Mouse (Mus musculus): ENCODE data around the gene Ip6k3. TPM values are rescaled to one million over a fixed set of nuclear protein-coding genes. Genes with fewer than 3 reads are reported as not detected.

The Ip6k3 gene
- polyA plus RNA-seq, 1 experiment from 2014 or later, result not detected

DNA sequence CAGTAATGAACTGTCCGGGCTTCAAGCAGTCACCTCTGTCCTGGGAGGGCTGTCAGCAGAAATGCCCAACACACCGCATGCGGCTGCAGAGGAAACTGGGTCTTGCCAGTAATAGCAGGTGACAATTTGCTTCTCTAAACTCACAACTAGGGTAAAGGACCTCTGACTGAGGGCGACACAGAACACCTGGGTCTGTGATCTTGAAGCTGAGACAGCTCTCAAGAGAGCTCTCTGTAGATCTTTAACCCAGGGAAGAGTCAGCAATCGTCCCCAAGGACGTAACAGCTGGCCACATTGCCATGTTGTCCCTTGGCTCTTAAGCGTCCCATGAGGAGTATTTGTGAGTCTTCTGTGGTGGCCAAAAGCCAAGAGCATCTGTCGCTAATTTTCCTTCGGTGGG, 4.9 kb upstream of the Ip6k3 start:
- Histone ChIP-seq H3K27ac (ENCODE audit: low read depth, low read length) (no peak overlapping the region), H3K27me3 (replicated peaks; ENCODE audit: control insufficient read depth, insufficient read depth, low read length) (no peaks in the 10 kb centered on the region), H3K4me3 (ENCODE audit: low read depth, low read length) (no peak overlapping the region), H3K4me2 (replicated peaks; ENCODE audit: low read depth) (no peak overlapping the region), H3K36me3 (ENCODE audit: control insufficient read depth, insufficient read depth) (no peaks in the 10 kb centered on the region), H3K4me1 (replicated peaks; ENCODE audit: control insufficient read depth, insufficient read depth, low read length) (no peaks in the 10 kb centered on the region), H3K9ac (ENCODE audit: low read depth, low read length) (no peak overlapping the region), H3K9me3 (ENCODE audit: control insufficient read depth) (no peaks in the 10 kb centered on the region)
- TF ChIP-seq CTCF (IDR thresholded peaks at IDR 0.05; ENCODE audit: low read depth), result no peak
- WGBS, result 80% methylated on average over 9 of the region's 9 CpGs
- no peak for ATAC-seq

GRCm38 (mm10) chr17:27171121-27171520, 3.5 kb upstream of the Ip6k3 start:
- H3K4me2 ChIP-seq (replicated peaks; ENCODE audit: low read depth), result no peak overlapping the region
- no peak overlapping the region for H3K4me3 ChIP-seq (ENCODE audit: low read depth, low read length)
- H3K9me3 ChIP-seq (ENCODE audit: control insufficient read depth), result no peaks in the 10 kb centered on the region
- H3K9ac ChIP-seq (ENCODE audit: low read depth, low read length), result no peak overlapping the region
- no peaks in the 10 kb centered on the region for H3K36me3 ChIP-seq (ENCODE audit: control insufficient read depth, insufficient read depth)
- no peaks in the 10 kb centered on the region for H3K27me3 ChIP-seq (replicated peaks; ENCODE audit: control insufficient read depth, insufficient read depth, low read length)
- no peak for ATAC-seq
- H3K27ac ChIP-seq (ENCODE audit: low read depth, low read length), result no peak overlapping the region
- 67% methylated on average over 5 of the region's 5 CpGs for WGBS
- no peaks in the 10 kb centered on the region for H3K4me1 ChIP-seq (replicated peaks; ENCODE audit: control insufficient read depth, insufficient read depth, low read length)
- no peak for TF ChIP-seq CTCF (IDR thresholded peaks at IDR 0.05; ENCODE audit: low read depth)

GRCm38 (mm10) chr17:27169952-27170695, 2.5 kb upstream of the Ip6k3 start:
- no peaks in the 10 kb centered on the region for H3K9me3 ChIP-seq (ENCODE audit: control insufficient read depth)
- no peak overlapping the region for H3K4me2 ChIP-seq (replicated peaks; ENCODE audit: low read depth)
- H3K4me3 ChIP-seq (ENCODE audit: low read depth, low read length), result no peak overlapping the region
- WGBS, result 77% methylated on average over 11 of the region's 11 CpGs
- H3K27ac ChIP-seq (ENCODE audit: low read depth, low read length), result no peak overlapping the region
- no peaks in the 10 kb centered on the region for H3K36me3 ChIP-seq (ENCODE audit: control insufficient read depth, insufficient read depth)
- no peaks in the 10 kb centered on the region for H3K4me1 ChIP-seq (replicated peaks; ENCODE audit: control insufficient read depth, insufficient read depth, low read length)
- no peaks in the 10 kb centered on the region for H3K27me3 ChIP-seq (replicated peaks; ENCODE audit: control insufficient read depth, insufficient read depth, low read length)
- ATAC-seq, result no peak
- no peak overlapping the region for H3K9ac ChIP-seq (ENCODE audit: low read depth, low read length)
- TF ChIP-seq CTCF (IDR thresholded peaks at IDR 0.05; ENCODE audit: low read depth), result no peak

DNA sequence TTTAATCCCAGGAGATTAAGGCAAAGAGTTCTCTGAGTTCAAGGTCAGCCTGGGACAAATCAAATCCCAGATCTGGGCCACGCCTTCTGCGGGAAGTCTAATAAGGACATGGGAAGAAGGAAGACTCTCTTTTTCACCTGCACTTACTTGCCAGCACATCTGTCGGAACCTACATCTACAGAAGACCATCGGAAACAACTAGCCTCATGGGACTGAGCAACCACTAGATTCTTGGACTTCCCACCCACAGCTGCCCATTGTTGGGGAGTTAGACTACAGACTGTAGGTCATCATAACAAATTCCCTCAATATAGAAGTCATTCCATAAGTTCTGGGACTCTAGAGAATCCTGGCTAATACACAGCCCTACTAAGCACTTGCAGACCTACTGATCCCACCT, 974 bp upstream of the Ip6k3 start:
- Histone ChIP-seq H3K9me3 (ENCODE audit: control insufficient read depth) (no peaks in the 10 kb centered on the region), H3K36me3 (ENCODE audit: control insufficient read depth, insufficient read depth) (no peaks in the 10 kb centered on the region), H3K27ac (ENCODE audit: low read depth, low read length) (no peak overlapping the region), H3K4me3 (ENCODE audit: low read depth, low read length) (no peak overlapping the region), H3K4me2 (replicated peaks; ENCODE audit: low read depth) (no peak overlapping the region), H3K4me1 (replicated peaks; ENCODE audit: control insufficient read depth, insufficient read depth, low read length) (no peaks in the 10 kb centered on the region), H3K9ac (ENCODE audit: low read depth, low read length) (no peak overlapping the region), H3K27me3 (replicated peaks; ENCODE audit: control insufficient read depth, insufficient read depth, low read length) (no peaks in the 10 kb centered on the region)
- no peak for ATAC-seq
- 92% methylated on average over 4 of the region's 4 CpGs for WGBS
- TF ChIP-seq CTCF (IDR thresholded peaks at IDR 0.05; ENCODE audit: low read depth), result no peak

DNA sequence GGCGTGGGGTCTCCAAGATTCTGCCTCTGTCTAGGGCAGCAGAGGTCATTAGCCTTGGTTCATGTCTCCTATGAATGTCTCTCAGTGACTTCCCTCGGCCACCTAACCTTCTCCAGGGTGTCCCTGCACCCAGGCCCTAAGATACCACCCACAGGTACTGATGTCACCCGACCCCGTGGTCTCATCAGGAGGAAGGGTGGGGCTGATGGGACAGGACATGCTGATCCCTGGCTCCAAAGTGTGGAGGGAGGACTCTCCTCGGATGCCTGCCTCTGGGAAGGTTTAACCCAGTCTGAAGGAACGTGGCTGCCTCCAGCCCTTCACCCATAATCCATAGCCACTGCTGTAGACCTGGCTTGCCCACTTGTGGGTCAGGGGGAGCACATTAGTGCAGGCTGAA, 694 bp downstream of the Ip6k3 start:
- Histone ChIP-seq H3K27ac (ENCODE audit: low read depth, low read length) (no peak overlapping the region), H3K4me3 (ENCODE audit: low read depth, low read length) (no peak overlapping the region), H3K4me2 (replicated peaks; ENCODE audit: low read depth) (no peak overlapping the region), H3K27me3 (replicated peaks; ENCODE audit: control insufficient read depth, insufficient read depth, low read length) (no peaks in the 10 kb centered on the region), H3K4me1 (replicated peaks; ENCODE audit: control insufficient read depth, insufficient read depth, low read length) (no peaks in the 10 kb centered on the region), H3K9me3 (ENCODE audit: control insufficient read depth) (no peaks in the 10 kb centered on the region), H3K36me3 (ENCODE audit: control insufficient read depth, insufficient read depth) (no peaks in the 10 kb centered on the region), H3K9ac (ENCODE audit: low read depth, low read length) (no peak overlapping the region)
- no peak for TF ChIP-seq CTCF (IDR thresholded peaks at IDR 0.05; ENCODE audit: low read depth)
- WGBS, result 77% methylated on average over 6 of the region's 6 CpGs
- no peak for ATAC-seq

- 26% methylated on average over 8 of the region's 8 CpGs for WGBS
- ATAC-seq, result peak; percentile 54
- H3K9ac ChIP-seq (ENCODE audit: low read depth, low read length), result no peak overlapping the region
- H3K27me3 ChIP-seq (replicated peaks; ENCODE audit: control insufficient read depth, insufficient read depth, low read length), result no peaks in the 10 kb centered on the region
- H3K4me2 ChIP-seq (replicated peaks; ENCODE audit: low read depth), result no peak overlapping the region
- H3K4me1 ChIP-seq (replicated peaks; ENCODE audit: control insufficient read depth, insufficient read depth, low read length), result no peaks in the 10 kb centered on the region
- peak; percentile 79 for TF ChIP-seq CTCF (IDR thresholded peaks at IDR 0.05; ENCODE audit: low read depth)
- no peaks in the 10 kb centered on the region for H3K9me3 ChIP-seq (ENCODE audit: control insufficient read depth)
- H3K36me3 ChIP-seq (ENCODE audit: control insufficient read depth, insufficient read depth), result no peaks in the 10 kb centered on the region
- H3K4me3 ChIP-seq (ENCODE audit: low read depth, low read length), result no peak overlapping the region
- H3K27ac ChIP-seq (ENCODE audit: low read depth, low read length), result no peak overlapping the region
Observed at GRCm38 (mm10) chr17:27165054-27165773, 2.4 kb downstream of the Ip6k3 start.
